Mouse (Mus musculus) liver, embryonic 15.5 days (tissue): ENCODE measurements around the gene Dysf. TPM values are rescaled to one million over a fixed set of nuclear protein-coding genes. Genes with fewer than 3 reads are reported as not detected.

Source experiments
- ATAC-seq: fragments of 200-750 bp; cut with Nextera tagmentation; 2 replicates; pipeline ENCODE4 v1.8.0; 2017; ENCODE audit warnings: moderate number of reproducible peaks, mild to moderate bottlenecking, moderate library complexity; ENCODE audit not compliant: insufficient read depth
- H3K27ac ChIP-seq: fragments of 300-500 bp; sonication (generic); replicated peaks from 2 replicates; pipeline ENCODE4 v1.5.1; 2015; ENCODE audit warnings: mild to moderate bottlenecking, inconsistent platforms
- H3K27me3 ChIP-seq: fragments of 300-500 bp; sonication (generic); 2 replicates; pipeline ENCODE4 v1.6.1; 2015; ENCODE audit warnings: mild to moderate bottlenecking, inconsistent platforms
- H3K36me3 ChIP-seq: fragments of 300-500 bp; sonication (generic); replicated peaks from 2 replicates; pipeline ENCODE4 v1.6.1; 2015; ENCODE audit warnings: moderate library complexity, mild to moderate bottlenecking, inconsistent platforms
- H3K4me1 ChIP-seq: fragments of 300-500 bp; sonication (generic); replicated peaks from 2 replicates; pipeline ENCODE4 v1.6.1; 2015; ENCODE audit warnings: inconsistent platforms
- H3K4me2 ChIP-seq: fragments of 300-500 bp; sonication (generic); 2 replicates; pipeline ENCODE4 v1.6.1; 2015; ENCODE audit warnings: moderate library complexity, mild to moderate bottlenecking, inconsistent platforms
- H3K4me3 ChIP-seq: fragments of 300-500 bp; sonication (generic); replicated peaks from 2 replicates; pipeline ENCODE4 v1.5.1; 2015; ENCODE audit warnings: mild to moderate bottlenecking, inconsistent platforms
- H3K9ac ChIP-seq: fragments of 300-500 bp; sonication (generic); 2 replicates; pipeline ENCODE4 v1.6.1; 2015; ENCODE audit warnings: moderate library complexity, mild to moderate bottlenecking, inconsistent platforms
- H3K9me3 ChIP-seq: fragments of 300-500 bp; sonication (generic); replicated peaks from 2 replicates; pipeline ENCODE4 v1.6.1; 2016; ENCODE audit warnings: inconsistent platforms
- WGBS: fragments of 180-500 bp; shearing (Covaris S2); methylation state at CpG from one replicate; pipeline ENCODE4 v1.1.7; 2015; ENCODE audit warnings: mixed read lengths; ENCODE audit not compliant: insufficient replicate concordance; 5-methylcytosine and 5-hydroxymethylcytosine counted together
- polyA plus RNA-seq: library from polyadenylated mRNA; unstranded; fragments of >200 nt; fragmentation: Nextera tagmentation; extraction: Ambion mirVana; gene quantifications from 2 replicates; pipeline ENCODE4 v1.2.1, GENCODE M21; 2015

Gene Dysf
- polyA plus RNA-seq, 1 experiment from 2014 or later = 1.5 TPM

GRCm38 (mm10) chr6:84168571-84168970 lies 160.2 kb downstream of the Dysf start:
- Histone ChIP-seq H3K4me3 (no peak overlapping the region), H3K9me3 (no peaks in the 10 kb centered on the region), H3K27ac (no peak overlapping the region), H3K9ac (no peak overlapping the region), H3K27me3 (no peaks in the 10 kb centered on the region), H3K36me3 (no peaks in the 10 kb centered on the region), H3K4me1 (no peaks in the 10 kb centered on the region), H3K4me2 (no peak overlapping the region)
- no peak for ATAC-seq
- WGBS = 74% methylated on average over 1 of the region's 1 CpGs

GRCm38 (mm10) chr6:84173626-84174025 lies 165.2 kb downstream of the Dysf start:
- WGBS = 72% methylated on average over 6 of the region's 6 CpGs
- Histone ChIP-seq H3K9ac (no peak overlapping the region), H3K4me2 (no peak overlapping the region), H3K4me3 (no peak overlapping the region), H3K4me1 (no peaks in the 10 kb centered on the region), H3K9me3 (no peaks in the 10 kb centered on the region), H3K27ac (no peak overlapping the region), H3K36me3 (no peaks in the 10 kb centered on the region), H3K27me3 (no peaks in the 10 kb centered on the region)
- no peak for ATAC-seq

- Histone ChIP-seq H3K4me1 (no peaks in the 10 kb centered on the region), H3K27me3 (no peaks in the 10 kb centered on the region), H3K9ac (no peak overlapping the region), H3K4me2 (no peak overlapping the region), H3K9me3 (no peaks in the 10 kb centered on the region), H3K36me3 (no peaks in the 10 kb centered on the region), H3K4me3 (no peak overlapping the region), H3K27ac (no peak overlapping the region)
- WGBS = 45% methylated on average over 5 of the region's 5 CpGs
- ATAC-seq = no peak
Measured at GRCm38 (mm10) chr6:84178776-84179405, 170.5 kb downstream of the Dysf start.

- no peaks in the 10 kb centered on the region for H3K36me3 ChIP-seq
- no peaks in the 10 kb centered on the region for H3K27me3 ChIP-seq
- no peak for ATAC-seq
- H3K4me3 ChIP-seq = no peak overlapping the region
- no peak overlapping the region for H3K27ac ChIP-seq
- H3K9ac ChIP-seq = no peak overlapping the region
- 58% methylated on average over 4 of the region's 4 CpGs for WGBS
- H3K4me1 ChIP-seq = no peaks in the 10 kb centered on the region
- H3K9me3 ChIP-seq = no peaks in the 10 kb centered on the region
- H3K4me2 ChIP-seq = no peak overlapping the region
Measured at GRCm38 (mm10) chr6:84181452-84181851, 173.1 kb downstream of the Dysf start.

- no peaks in the 10 kb centered on the region for H3K4me1 ChIP-seq
- H3K4me3 ChIP-seq = no peak overlapping the region
- 58% methylated on average over 6 of the region's 6 CpGs for WGBS
- H3K4me2 ChIP-seq = no peak overlapping the region
- H3K9me3 ChIP-seq = no peaks in the 10 kb centered on the region
- ATAC-seq = no peak
- no peak overlapping the region for H3K9ac ChIP-seq
- H3K36me3 ChIP-seq = no peaks in the 10 kb centered on the region
- H3K27me3 ChIP-seq = no peaks in the 10 kb centered on the region
- no peak overlapping the region for H3K27ac ChIP-seq
Measured at GRCm38 (mm10) chr6:84191656-84192250, 183.4 kb downstream of the Dysf start.

- H3K4me3 ChIP-seq = no peak overlapping the region
- H3K27ac ChIP-seq = no peak overlapping the region
- no peak for ATAC-seq
- no peaks in the 10 kb centered on the region for H3K27me3 ChIP-seq
- 51% methylated on average over 5 of the region's 5 CpGs for WGBS
- H3K9me3 ChIP-seq = no peaks in the 10 kb centered on the region
- H3K4me2 ChIP-seq = no peak overlapping the region
- H3K9ac ChIP-seq = no peak overlapping the region
- H3K4me1 ChIP-seq = no peaks in the 10 kb centered on the region
- no peaks in the 10 kb centered on the region for H3K36me3 ChIP-seq
Measured at GRCm38 (mm10) chr6:84196511-84196910, 188.1 kb downstream of the Dysf start.

GRCm38 (mm10) chr6:84197811-84198213 lies 189.4 kb downstream of the Dysf start:
- no peaks in the 10 kb centered on the region for H3K27me3 ChIP-seq
- no peak overlapping the region for H3K4me2 ChIP-seq
- H3K9me3 ChIP-seq = no peaks in the 10 kb centered on the region
- no peak overlapping the region for H3K27ac ChIP-seq
- no peaks in the 10 kb centered on the region for H3K36me3 ChIP-seq
- no peak for ATAC-seq
- whole genome bisulfite sequencing = 49% methylated on average over 5 of the region's 5 CpGs
- no peak overlapping the region for H3K9ac ChIP-seq
- H3K4me3 ChIP-seq = no peak overlapping the region
- no peaks in the 10 kb centered on the region for H3K4me1 ChIP-seq

- no peaks in the 10 kb centered on the region for H3K27me3 ChIP-seq
- no peak overlapping the region for H3K27ac ChIP-seq
- H3K9me3 ChIP-seq = no peaks in the 10 kb centered on the region
- WGBS = 69% methylated on average over 8 of the region's 8 CpGs
- H3K4me1 ChIP-seq = no peaks in the 10 kb centered on the region
- no peak overlapping the region for H3K9ac ChIP-seq
- H3K4me2 ChIP-seq = no peak overlapping the region
- no peak overlapping the region for H3K4me3 ChIP-seq
- H3K36me3 ChIP-seq = no peaks in the 10 kb centered on the region
- ATAC-seq = no peak
Measured at GRCm38 (mm10) chr6:84201721-84202490, 193.5 kb downstream of the Dysf start.

GRCm38 (mm10) chr6:84205611-84206010 lies 197.2 kb downstream of the Dysf start:
- no peak overlapping the region for H3K4me2 ChIP-seq
- no peak overlapping the region for H3K9ac ChIP-seq
- H3K9me3 ChIP-seq = no peaks in the 10 kb centered on the region
- WGBS = 75% methylated on average over 3 of the region's 3 CpGs
- H3K36me3 ChIP-seq = no peaks in the 10 kb centered on the region
- no peaks in the 10 kb centered on the region for H3K27me3 ChIP-seq
- no peak overlapping the region for H3K4me3 ChIP-seq
- H3K4me1 ChIP-seq = no peaks in the 10 kb centered on the region
- ATAC-seq = no peak
- H3K27ac ChIP-seq = no peak overlapping the region

GRCm38 (mm10) chr6:84208589-84208988 lies 200.2 kb downstream of the Dysf start:
- Histone ChIP-seq H3K27ac (no peak overlapping the region), H3K4me1 (no peaks in the 10 kb centered on the region), H3K36me3 (no peaks in the 10 kb centered on the region), H3K9ac (no peak overlapping the region), H3K4me3 (no peak overlapping the region), H3K4me2 (no peak overlapping the region), H3K27me3 (no peaks in the 10 kb centered on the region), H3K9me3 (no peaks in the 10 kb centered on the region)
- ATAC-seq = no peak
- WGBS = 37% methylated on average over 4 of the region's 4 CpGs

GRCm38 (mm10) chr6:84209736-84210434 lies 201.5 kb downstream of the Dysf start:
- Histone ChIP-seq H3K27ac (no peak overlapping the region), H3K36me3 (no peaks in the 10 kb centered on the region), H3K4me3 (no peak overlapping the region), H3K9me3 (no peaks in the 10 kb centered on the region), H3K4me2 (no peak overlapping the region), H3K4me1 (no peaks in the 10 kb centered on the region), H3K27me3 (no peaks in the 10 kb centered on the region), H3K9ac (no peak overlapping the region)
- 70% methylated on average over 13 of the region's 13 CpGs for WGBS
- no peak for ATAC-seq
